Mouse (Mus musculus) adrenal gland, adult 8-10 months (tissue): ENCODE measurements at regions not wholly inside any gene's neighbourhood (a gene's known extent, or its start where the extent isn't known, plus 50 kb on each side); places are given as distances from the start of the nearest gene placed in this dataset.

Experiments used
- DNase-seq: peaks from one replicate; pipeline ENCODE4 v3.0.0; 2022

- DNase-seq = no peak
These were observed 207.2 kb downstream of the Tbx15 start for GRCm38 (mm10) chr3:99447361-99447760.

- DNase-seq = no peak
These were observed 207.6 kb downstream of the Tbx15 start for GRCm38 (mm10) chr3:99447813-99448212.

- DNase-seq = no peak
These were observed 219.1 kb downstream of the Tbx15 start for GRCm38 (mm10) chr3:99459036-99459863.

GRCm38 (mm10) chr3:99499980-99500379 is 259.8 kb downstream of the Tbx15 start:
- no peak for DNase-seq

GRCm38 (mm10) chr3:99504772-99505171 is 264.6 kb downstream of the Tbx15 start:
- no peak for DNase-seq

- DNase-seq = no peak
These were observed 272.1 kb downstream of the Tbx15 start for GRCm38 (mm10) chr3:99512250-99512649.

GRCm38 (mm10) chr3:99512933-99513332 is 272.8 kb downstream of the Tbx15 start:
- DNase-seq = no peak

GRCm38 (mm10) chr3:99515751-99516150 is 275.6 kb downstream of the Tbx15 start:
- no peak for DNase-seq

GRCm38 (mm10) chr3:99560917-99561316 is 320.7 kb downstream of the Tbx15 start:
- DNase-seq = no peak

- DNase-seq = no peak
These were observed 311.8 kb upstream of the Spag17 start for GRCm38 (mm10) chr3:99573335-99573976.

GRCm38 (mm10) chr3:99573977-99574373 is 311.2 kb upstream of the Spag17 start:
- DNase-seq = no peak

- no peak for DNase-seq
These were observed 282.5 kb upstream of the Spag17 start for GRCm38 (mm10) chr3:99602679-99603078.

- no peak for DNase-seq
These were observed 252.9 kb upstream of the Spag17 start for GRCm38 (mm10) chr3:99632309-99632708.

- DNase-seq = no peak
These were observed 243.7 kb upstream of the Spag17 start for GRCm38 (mm10) chr3:99641343-99642106.

GRCm38 (mm10) chr3:99644910-99645309 is 240.3 kb upstream of the Spag17 start:
- DNase-seq = no peak

GRCm38 (mm10) chr3:99645318-99645717 is 239.9 kb upstream of the Spag17 start:
- DNase-seq = no peak

- no peak for DNase-seq
These were observed 227.6 kb upstream of the Spag17 start for GRCm38 (mm10) chr3:99657617-99658016.

GRCm38 (mm10) chr3:99663783-99664182 is 221.4 kb upstream of the Spag17 start:
- DNase-seq = no peak

- DNase-seq = no peak
These were observed 219.8 kb upstream of the Spag17 start for GRCm38 (mm10) chr3:99665363-99665762.

GRCm38 (mm10) chr3:99665902-99666768 is 219.1 kb upstream of the Spag17 start:
- no peak for DNase-seq

GRCm38 (mm10) chr3:99674145-99674544 is 211.1 kb upstream of the Spag17 start:
- DNase-seq = no peak

GRCm38 (mm10) chr3:99709506-99709905 is 175.7 kb upstream of the Spag17 start:
- DNase-seq = no peak
